Mouse (Mus musculus): Measurements from ENCODE around the gene Vmn1r88. TPM values are rescaled to one million over a fixed set of nuclear protein-coding genes. Genes with fewer than 3 reads are reported as not detected.
A peak's percentile ranks its signal among the peaks of the same experiment; 100 is the strongest.
"Not testable (repeated sequence)": the region's sequence is repeated elsewhere in the genome, so short reads cannot be mapped to it uniquely, and the experiment has no call there.

Vmn1r88 gene
- not detected in 2 replicates for polyA plus RNA-seq (2014; fragmentation: Nextera tagmentation; extraction: Ambion mirVana)

- H3K27ac ChIP-seq (replicated peaks in 1 of 2; ENCODE audit: control insufficient read depth in 1 of 2, insufficient read depth in 1 of 2, low read depth in 2 of 2, low read length in 2 of 2), result no peak within 1 kb of the TSS
- no peaks in the 10 kb centered on the region for H3K36me3 ChIP-seq (ENCODE audit: control insufficient read depth, insufficient read depth, low read length)
- H3K9me3 ChIP-seq (ENCODE audit: control insufficient read depth, low read length), result no peaks in the 10 kb centered on the region
- ATAC-seq (ENCODE audit: insufficient number of reproducible peaks, insufficient read depth, low FRiP score, low read depth), result no peak
- H3K4me2 ChIP-seq (ENCODE audit: low read length), result no peak within 1 kb of the TSS
- no peak within 1 kb of the TSS for H3K9ac ChIP-seq (ENCODE audit: low read length)
- H3K4me3 ChIP-seq (ENCODE audit: control insufficient read depth in 1 of 2, insufficient read depth in 1 of 2, low read depth in 1 of 2, low read length in 2 of 2), result no peak within 1 kb of the TSS
- no peaks in the 10 kb centered on the region for H3K27me3 ChIP-seq (ENCODE audit: control insufficient read depth, insufficient read depth, low read length)
- H3K4me1 ChIP-seq (ENCODE audit: control insufficient read depth in 2 of 2, insufficient read depth in 2 of 2, low read length in 2 of 2), result no peaks in the 10 kb centered on the region
These were observed at the start of gene Vmn1r88 for GRCm38 (mm10) chr7:13159268-13159667. Vmn1r88 (plus strand) TSS chr7:13159568.

- H3K4me2 ChIP-seq (ENCODE audit: low read length), result no peak within 1 kb of the TSS
- H3K27me3 ChIP-seq (ENCODE audit: control insufficient read depth, insufficient read depth, low read length), result no peaks in the 10 kb centered on the region
- H3K27ac ChIP-seq (replicated peaks in 1 of 2; ENCODE audit: control insufficient read depth in 1 of 2, insufficient read depth in 1 of 2, low read depth in 2 of 2, low read length in 2 of 2), result no peak within 1 kb of the TSS
- no peak within 1 kb of the TSS for H3K4me3 ChIP-seq (ENCODE audit: control insufficient read depth in 1 of 2, insufficient read depth in 1 of 2, low read depth in 1 of 2, low read length in 2 of 2)
- no peaks in the 10 kb centered on the region for H3K9me3 ChIP-seq (ENCODE audit: control insufficient read depth, low read length)
- H3K9ac ChIP-seq (ENCODE audit: low read length), result no peak within 1 kb of the TSS
- no peak for ATAC-seq (ENCODE audit: insufficient number of reproducible peaks, insufficient read depth, low FRiP score, low read depth)
- no peaks in the 10 kb centered on the region for H3K36me3 ChIP-seq (ENCODE audit: control insufficient read depth, insufficient read depth, low read length)
- no peaks in the 10 kb centered on the region for H3K4me1 ChIP-seq (ENCODE audit: control insufficient read depth in 2 of 2, insufficient read depth in 2 of 2, low read length in 2 of 2)
These were observed 39.6 kb upstream of the Vmn1r88 start, which contains the start of gene Vmn1r86 for GRCm38 (mm10) chr7:13119817-13120216. Vmn1r86 (minus strand) TSS chr7:13119917.

- ATAC-seq (ENCODE audit: insufficient number of reproducible peaks, insufficient read depth, low FRiP score, low read depth), result peak; percentile 66
- H3K4me3 ChIP-seq (ENCODE audit: control insufficient read depth in 1 of 2, insufficient read depth in 1 of 2, low read depth in 1 of 2, low read length in 2 of 2), result peak overlapping the region; percentile 13 to 24; a peak in 3 of 4 replicates
- not testable (repeated sequence) for H3K4me1 ChIP-seq (ENCODE audit: control insufficient read depth in 2 of 2, insufficient read depth in 2 of 2, low read length in 2 of 2); H3K27me3 ChIP-seq (ENCODE audit: control insufficient read depth, insufficient read depth, low read length); H3K9me3 ChIP-seq (ENCODE audit: control insufficient read depth, low read length); H3K27ac ChIP-seq (replicated peaks in 1 of 2; ENCODE audit: control insufficient read depth in 1 of 2, insufficient read depth in 1 of 2, low read depth in 2 of 2, low read length in 2 of 2); H3K36me3 ChIP-seq (ENCODE audit: control insufficient read depth, insufficient read depth, low read length); H3K9ac ChIP-seq (ENCODE audit: low read length)
- WGBS, result under 1% methylated on average over 14 of the region's 34 CpGs
- H3K4me2 ChIP-seq (ENCODE audit: low read length), result peak overlapping the region; percentile 55
These were observed 35.7 kb upstream of the Vmn1r88 start for GRCm38 (mm10) chr7:13123554-13124153.

GRCm38 (mm10) chr7:13131856-13132255 lies 27.5 kb upstream of the Vmn1r88 start:
- Histone ChIP-seq H3K4me1 (ENCODE audit: control insufficient read depth in 2 of 2, insufficient read depth in 2 of 2, low read length in 2 of 2) (no peaks in the 10 kb centered on the region), H3K36me3 (ENCODE audit: control insufficient read depth, insufficient read depth, low read length) (no peaks in the 10 kb centered on the region), H3K27ac (replicated peaks in 1 of 2; ENCODE audit: control insufficient read depth in 1 of 2, insufficient read depth in 1 of 2, low read depth in 2 of 2, low read length in 2 of 2) (no peak overlapping the region), H3K9me3 (ENCODE audit: control insufficient read depth, low read length) (no peaks in the 10 kb centered on the region), H3K4me3 (ENCODE audit: control insufficient read depth in 1 of 2, insufficient read depth in 1 of 2, low read depth in 1 of 2, low read length in 2 of 2) (no peak overlapping the region), H3K9ac (ENCODE audit: low read length) (no peak overlapping the region), H3K4me2 (ENCODE audit: low read length) (no peak overlapping the region), H3K27me3 (ENCODE audit: control insufficient read depth, insufficient read depth, low read length) (no peaks in the 10 kb centered on the region)
- ATAC-seq (ENCODE audit: insufficient number of reproducible peaks, insufficient read depth, low FRiP score, low read depth), result no peak
- 87% methylated on average over 2 of the region's 2 CpGs for WGBS

GRCm38 (mm10) chr7:13137340-13137739 lies 22.0 kb upstream of the Vmn1r88 start:
- no peak overlapping the region for H3K4me2 ChIP-seq (ENCODE audit: low read length)
- no peaks in the 10 kb centered on the region for H3K27me3 ChIP-seq (ENCODE audit: control insufficient read depth, insufficient read depth, low read length)
- no peaks in the 10 kb centered on the region for H3K4me1 ChIP-seq (ENCODE audit: control insufficient read depth in 2 of 2, insufficient read depth in 2 of 2, low read length in 2 of 2)
- no peaks in the 10 kb centered on the region for H3K36me3 ChIP-seq (ENCODE audit: control insufficient read depth, insufficient read depth, low read length)
- H3K4me3 ChIP-seq (ENCODE audit: control insufficient read depth in 1 of 2, insufficient read depth in 1 of 2, low read depth in 1 of 2, low read length in 2 of 2), result no peak overlapping the region
- H3K9me3 ChIP-seq (ENCODE audit: control insufficient read depth, low read length), result no peaks in the 10 kb centered on the region
- no peak for ATAC-seq (ENCODE audit: insufficient number of reproducible peaks, insufficient read depth, low FRiP score, low read depth)
- no peak overlapping the region for H3K9ac ChIP-seq (ENCODE audit: low read length)
- no peak overlapping the region for H3K27ac ChIP-seq (replicated peaks in 1 of 2; ENCODE audit: control insufficient read depth in 1 of 2, insufficient read depth in 1 of 2, low read depth in 2 of 2, low read length in 2 of 2)

GRCm38 (mm10) chr7:13140057-13140456 lies 19.3 kb upstream of the Vmn1r88 start, which contains the start of gene Vmn1r87:
Vmn1r87 (minus strand) TSS chr7:13140157.
- H3K36me3 ChIP-seq (ENCODE audit: control insufficient read depth, insufficient read depth, low read length), result no peaks in the 10 kb centered on the region
- H3K4me1 ChIP-seq (ENCODE audit: control insufficient read depth in 2 of 2, insufficient read depth in 2 of 2, low read length in 2 of 2), result no peaks in the 10 kb centered on the region
- no peak for ATAC-seq (ENCODE audit: insufficient number of reproducible peaks, insufficient read depth, low FRiP score, low read depth)
- H3K4me2 ChIP-seq (ENCODE audit: low read length), result no peak within 1 kb of the TSS
- H3K27me3 ChIP-seq (ENCODE audit: control insufficient read depth, insufficient read depth, low read length), result no peaks in the 10 kb centered on the region
- no peak within 1 kb of the TSS for H3K9ac ChIP-seq (ENCODE audit: low read length)
- H3K9me3 ChIP-seq (ENCODE audit: control insufficient read depth, low read length), result no peaks in the 10 kb centered on the region
- no peak within 1 kb of the TSS for H3K27ac ChIP-seq (replicated peaks in 1 of 2; ENCODE audit: control insufficient read depth in 1 of 2, insufficient read depth in 1 of 2, low read depth in 2 of 2, low read length in 2 of 2)
- 72% methylated on average over 1 of the region's 1 CpGs for WGBS
- no peak within 1 kb of the TSS for H3K4me3 ChIP-seq (ENCODE audit: control insufficient read depth in 1 of 2, insufficient read depth in 1 of 2, low read depth in 1 of 2, low read length in 2 of 2)

- no peak within 1 kb of the TSS for H3K9ac ChIP-seq (ENCODE audit: low read length)
- no peak within 1 kb of the TSS for H3K27ac ChIP-seq (replicated peaks in 1 of 2; ENCODE audit: control insufficient read depth in 1 of 2, insufficient read depth in 1 of 2, low read depth in 2 of 2, low read length in 2 of 2)
- no peak within 1 kb of the TSS for H3K4me3 ChIP-seq (ENCODE audit: control insufficient read depth in 1 of 2, insufficient read depth in 1 of 2, low read depth in 1 of 2, low read length in 2 of 2)
These were observed 53.4 kb downstream of the Vmn1r88 start, which contains the start of gene Vmn1r89 for GRCm38 (mm10) chr7:13212720-13213119. Vmn1r89 (plus strand) TSS chr7:13213020.

More at GRCm38 (mm10) chr7:13212720-13213119, 53.4 kb downstream of the Vmn1r88 start, which contains the start of gene Vmn1r89:
- Histone ChIP-seq H3K36me3 (ENCODE audit: control insufficient read depth, insufficient read depth, low read length) (no peaks in the 10 kb centered on the region), H3K27me3 (ENCODE audit: control insufficient read depth, insufficient read depth, low read length) (no peaks in the 10 kb centered on the region), H3K4me1 (ENCODE audit: control insufficient read depth in 2 of 2, insufficient read depth in 2 of 2, low read length in 2 of 2) (no peaks in the 10 kb centered on the region), H3K4me2 (ENCODE audit: low read length) (no peak within 1 kb of the TSS), H3K9me3 (ENCODE audit: control insufficient read depth, low read length) (peaks cover 1% of the 10 kb centered on the region)
- ATAC-seq (ENCODE audit: insufficient number of reproducible peaks, insufficient read depth, low FRiP score, low read depth), result no peak
